In genomic region chr17:49240097-49240496, GRCm38 (mm10) we compare ENCODE assay signal across 18 mouse cellular contexts.
"Had no signal": no experiment of that assay in that cellular context is flagged by ENCODE, and none has a peak within 500 bp of the region (broad histone marks: within the 10 kb centered on the region; RNA-seq: fewer than 3 reads in every experiment).

No protein-coding gene starts in this region.

- H3K36me3 ChIP-seq: midbrain, embryonic 10.5 days; midbrain, embryonic 12.5 days; neural tube, embryonic 13.5 days; neural tube, embryonic 15.5 days had no signal

- H3K27ac ChIP-seq: midbrain, embryonic 10.5 days; midbrain, embryonic 12.5 days; neural tube, embryonic 13.5 days; neural tube, embryonic 15.5 days had no signal

- H3K4me2 ChIP-seq: lung, embryonic 14.5 days; midbrain, embryonic 12.5 days; neural tube, embryonic 13.5 days; neural tube, embryonic 15.5 days had no signal

- H3K4me1 ChIP-seq: midbrain, embryonic 10.5 days; midbrain, embryonic 12.5 days; neural tube, embryonic 13.5 days had no signal

- H3K4me3 ChIP-seq: midbrain, embryonic 10.5 days; midbrain, embryonic 12.5 days; myocyte; neural tube, embryonic 13.5 days; neural tube, embryonic 15.5 days had no signal

- H3K27me3 ChIP-seq: midbrain, embryonic 12.5 days; neural tube, embryonic 15.5 days had no signal

- DNase-seq: lung, adult 18-20 months; lung, embryonic 14.5 days; lung, postnatal 10 days; lung, postnatal 4 days; midbrain, embryonic 14.5 days; retina, postnatal 1 day; right cerebral cortex, adult 18-20 months; right cerebral cortex, postnatal 25 days; right cerebral cortex, postnatal 4 days; spleen, adult 18-20 months; thymus, adult 18-20 months; thymus, postnatal 14 days; thymus, postnatal 36 days had no signal

- H3K9me3 ChIP-seq: midbrain, embryonic 10.5 days; midbrain, embryonic 12.5 days; neural tube, embryonic 13.5 days; neural tube, embryonic 15.5 days had no signal

- H3K9ac ChIP-seq: lung, embryonic 14.5 days; midbrain, embryonic 12.5 days; neural tube, embryonic 13.5 days; neural tube, embryonic 15.5 days had no signal
